Mouse (Mus musculus) lung, postnatal 10 days (tissue): ENCODE data around the gene Med26.

Source experiments
- DNase-seq: peaks from one replicate; pipeline ENCODE4 v3.0.0; 2021

Med26 gene

DNA sequence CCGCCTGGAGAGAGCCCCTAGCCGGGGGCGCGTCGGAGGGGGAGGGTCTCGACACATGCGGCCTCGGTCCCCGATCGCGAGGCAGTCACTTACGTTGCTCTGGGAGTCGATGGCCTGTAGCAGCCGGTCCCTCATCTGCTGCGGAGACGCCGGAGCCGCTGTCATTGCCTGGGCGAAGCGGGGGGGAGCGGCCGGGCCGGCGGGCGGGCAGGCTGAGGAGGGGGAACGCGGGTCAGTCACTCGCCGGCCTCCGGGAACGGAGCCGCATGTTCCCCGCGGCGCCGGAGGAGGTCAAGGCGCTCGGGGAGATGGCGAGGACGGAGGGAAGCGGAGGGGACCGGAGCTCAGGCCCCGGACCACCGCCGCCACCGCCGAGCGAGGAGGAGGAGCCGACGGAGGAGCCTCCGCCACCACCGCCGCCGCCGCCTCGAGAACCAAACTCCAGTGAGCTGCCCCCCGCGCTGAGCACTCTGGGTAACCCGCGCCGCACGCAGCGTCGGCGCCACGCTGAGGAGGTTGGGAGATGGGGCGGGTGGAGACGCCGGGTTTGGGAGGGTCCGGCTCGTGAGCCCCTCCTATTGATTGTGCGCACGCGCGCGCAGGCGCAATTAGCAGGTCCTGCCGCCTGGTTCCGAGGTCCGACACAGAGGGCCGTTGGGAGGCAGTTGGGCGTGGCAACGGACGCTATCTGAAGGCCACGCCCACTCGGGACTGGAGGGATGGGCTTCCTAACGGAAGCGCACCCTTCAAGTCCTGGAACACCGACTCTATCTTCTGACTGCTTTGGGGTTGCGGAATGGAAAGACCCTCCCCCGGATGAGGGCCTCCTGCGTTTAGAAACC lies at the start of gene Med26:
Gene Med26 (minus strand): TSS at position 469 of the 842 bp plus-strand sequence.
- DNase-seq: peak; percentile 99

DNA sequence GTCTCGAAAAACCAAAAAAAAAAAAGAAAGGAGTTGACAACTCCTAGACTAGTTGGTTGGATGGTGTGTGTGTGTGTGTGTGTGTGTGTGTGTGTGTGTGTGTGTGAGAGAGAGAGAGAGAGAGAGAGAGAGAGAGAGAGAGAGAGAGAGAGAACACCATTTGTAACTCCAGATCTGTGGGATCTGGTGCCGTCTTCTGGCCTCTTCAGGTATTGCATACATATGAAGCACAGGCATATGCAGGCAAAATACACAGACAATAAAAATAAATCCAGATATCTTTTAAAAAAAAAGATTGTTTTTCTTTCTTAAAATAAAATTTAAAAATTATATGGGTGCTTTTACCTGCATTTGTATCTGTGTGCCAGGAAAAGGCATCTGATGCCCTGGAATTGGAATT lies 42.1 kb upstream of the Med26 start:
- peak; percentile 70 for DNase-seq

DNA sequence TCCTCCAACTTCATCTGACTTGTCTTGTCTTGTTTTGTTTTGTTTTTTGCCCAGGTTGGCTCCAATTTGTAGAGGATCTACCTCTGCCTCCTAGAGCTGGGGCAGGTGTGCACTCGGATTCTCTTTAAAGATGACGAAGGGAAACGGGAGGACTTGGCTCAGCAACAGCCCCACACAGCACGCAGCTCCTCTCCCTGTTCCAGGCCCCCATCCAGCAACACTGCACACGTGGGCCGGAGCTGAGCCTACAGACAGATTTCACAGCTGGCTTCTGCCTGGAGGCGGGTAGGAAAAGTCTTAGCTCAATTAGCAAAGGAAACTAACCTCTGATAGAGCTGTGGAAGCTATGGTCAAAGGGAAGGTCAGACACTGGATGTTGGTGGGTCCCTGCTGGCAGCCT lies 41.2 kb upstream of the Med26 start:
- peak; percentile 43 for DNase-seq

GRCm38 (mm10) chr8:72588865-72589264 lies 40.8 kb upstream of the Med26 start:
- no peak for DNase-seq

DNA sequence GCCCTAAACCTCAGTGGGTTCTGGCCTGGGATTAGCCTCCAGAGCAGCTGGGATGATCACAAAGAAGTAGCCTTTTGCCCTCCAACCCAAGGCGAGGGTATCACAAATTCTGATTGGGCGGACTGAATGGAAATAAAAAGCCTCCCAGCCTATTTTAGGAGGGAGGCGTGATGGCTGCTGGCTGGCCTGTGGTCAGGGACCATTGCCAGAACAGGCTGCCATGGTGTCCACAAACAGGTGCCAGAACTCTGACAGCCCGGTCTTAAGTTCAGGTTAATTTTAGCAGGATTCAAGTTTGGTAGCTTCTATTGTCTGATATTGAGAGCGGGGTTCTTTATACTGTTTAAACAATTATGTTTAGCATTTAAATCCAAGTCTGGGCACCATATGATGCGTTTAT lies 39.7 kb upstream of the Med26 start:
- peak; percentile 48 for DNase-seq

DNA sequence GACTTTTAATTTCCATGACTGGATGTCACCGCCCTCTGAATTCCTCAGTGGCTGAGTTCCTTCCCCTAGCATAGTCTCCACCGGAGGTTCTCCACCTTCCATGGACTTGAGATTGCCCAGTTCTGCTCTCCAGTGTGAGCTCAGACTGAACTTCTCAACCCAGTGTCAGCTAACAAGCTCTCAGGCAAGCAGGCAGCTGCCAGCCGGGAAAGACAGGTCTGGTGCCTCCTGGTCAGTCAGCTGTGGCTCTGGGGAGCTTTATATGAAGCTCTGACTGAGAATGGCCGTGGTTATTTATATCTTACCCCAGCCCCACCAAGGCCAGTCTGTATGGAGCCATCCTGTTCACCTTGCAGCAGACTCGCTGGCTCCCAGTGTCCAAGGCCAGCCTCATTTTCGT lies 36.3 kb upstream of the Med26 start:
- no peak for DNase-seq

- DNase-seq: peak; percentile 58
Measured at GRCm38 (mm10) chr8:72583056-72583771, 35.1 kb upstream of the Med26 start.

DNA sequence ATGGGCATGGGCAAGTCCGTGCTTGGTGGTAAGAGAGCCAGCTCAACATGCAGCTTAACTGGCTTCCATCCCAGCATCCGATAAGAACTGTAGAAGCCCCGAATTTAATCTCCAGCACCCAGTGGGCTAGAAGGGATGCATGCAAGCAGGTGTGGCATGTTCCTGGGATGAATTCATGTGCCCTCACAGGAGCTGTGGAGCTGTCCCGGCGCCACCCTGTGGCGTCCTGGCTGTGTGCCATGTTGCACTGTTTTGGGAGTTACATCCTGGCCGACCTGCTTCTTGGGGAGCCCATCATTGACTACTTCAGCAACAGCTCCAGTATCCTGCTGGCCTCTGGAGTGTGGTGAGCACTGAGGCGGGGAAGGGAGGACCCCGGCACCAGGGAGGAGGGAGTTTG lies 31.3 kb upstream of the Med26 start:
- no peak for DNase-seq

DNA sequence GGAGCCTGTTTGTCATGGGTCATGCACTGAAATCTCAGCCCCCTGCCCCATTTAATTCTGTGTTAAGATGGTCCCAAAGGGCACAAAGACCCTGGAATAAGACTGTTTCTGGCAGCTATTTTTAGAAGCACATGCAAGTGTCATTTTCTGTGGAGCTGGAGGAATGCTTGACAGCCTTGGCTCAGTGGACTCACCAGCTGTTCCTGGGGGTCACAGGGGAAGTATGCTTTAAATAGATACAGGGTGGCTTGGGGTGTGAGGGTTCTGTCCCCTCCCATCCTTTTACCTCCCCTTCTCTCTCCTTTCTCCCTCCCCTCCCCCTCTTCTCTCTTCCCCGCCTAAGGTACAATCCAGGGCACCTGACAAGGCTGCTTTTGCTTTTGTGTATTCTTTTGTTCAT lies 29.9 kb upstream of the Med26 start:
- peak; percentile 56 for DNase-seq

DNA sequence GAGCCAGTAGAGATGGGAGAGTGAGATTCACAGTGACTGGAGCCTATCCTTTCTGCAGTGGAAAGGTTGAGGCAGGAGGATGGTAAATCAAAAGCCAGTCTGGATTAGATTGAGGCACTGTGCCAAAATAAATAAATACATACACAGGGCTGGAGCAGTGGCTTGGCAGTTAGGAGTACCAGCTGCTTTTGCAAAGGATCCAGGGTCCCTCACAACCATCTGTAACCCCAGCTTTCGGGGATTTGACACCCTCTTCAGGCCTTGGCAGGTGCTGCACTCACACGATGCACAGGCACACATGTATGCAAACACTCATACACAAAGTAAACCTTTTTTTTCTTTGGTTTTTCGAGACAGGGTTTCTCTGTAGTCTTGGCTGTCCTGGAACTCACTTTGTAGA lies 29.2 kb upstream of the Med26 start:
- no peak for DNase-seq

- DNase-seq: no peak
Measured at GRCm38 (mm10) chr8:72575915-72576314, 27.8 kb upstream of the Med26 start.

- DNase-seq: no peak
Measured at GRCm38 (mm10) chr8:72573450-72573849, 25.4 kb upstream of the Med26 start.

DNA sequence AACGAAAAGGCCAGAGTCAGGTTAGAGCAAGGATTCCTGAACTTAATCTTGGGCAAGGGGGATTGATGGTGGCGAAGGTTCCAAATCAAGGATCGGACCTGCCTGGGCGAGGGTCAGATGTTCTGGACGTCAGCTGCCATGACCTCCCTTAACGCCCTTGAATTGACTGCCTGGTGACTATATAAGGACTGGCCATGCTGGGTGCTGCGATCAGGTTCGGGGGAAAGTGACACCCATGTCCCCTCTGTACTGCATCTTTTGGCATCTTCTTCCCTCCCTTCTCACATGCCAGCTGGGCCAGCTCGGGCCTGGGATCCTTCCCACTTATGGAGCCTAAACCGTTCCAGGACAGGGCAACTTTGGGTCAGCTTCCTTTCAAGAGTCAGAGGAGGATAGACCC lies 24.4 kb upstream of the Med26 start:
- no peak for DNase-seq

DNA sequence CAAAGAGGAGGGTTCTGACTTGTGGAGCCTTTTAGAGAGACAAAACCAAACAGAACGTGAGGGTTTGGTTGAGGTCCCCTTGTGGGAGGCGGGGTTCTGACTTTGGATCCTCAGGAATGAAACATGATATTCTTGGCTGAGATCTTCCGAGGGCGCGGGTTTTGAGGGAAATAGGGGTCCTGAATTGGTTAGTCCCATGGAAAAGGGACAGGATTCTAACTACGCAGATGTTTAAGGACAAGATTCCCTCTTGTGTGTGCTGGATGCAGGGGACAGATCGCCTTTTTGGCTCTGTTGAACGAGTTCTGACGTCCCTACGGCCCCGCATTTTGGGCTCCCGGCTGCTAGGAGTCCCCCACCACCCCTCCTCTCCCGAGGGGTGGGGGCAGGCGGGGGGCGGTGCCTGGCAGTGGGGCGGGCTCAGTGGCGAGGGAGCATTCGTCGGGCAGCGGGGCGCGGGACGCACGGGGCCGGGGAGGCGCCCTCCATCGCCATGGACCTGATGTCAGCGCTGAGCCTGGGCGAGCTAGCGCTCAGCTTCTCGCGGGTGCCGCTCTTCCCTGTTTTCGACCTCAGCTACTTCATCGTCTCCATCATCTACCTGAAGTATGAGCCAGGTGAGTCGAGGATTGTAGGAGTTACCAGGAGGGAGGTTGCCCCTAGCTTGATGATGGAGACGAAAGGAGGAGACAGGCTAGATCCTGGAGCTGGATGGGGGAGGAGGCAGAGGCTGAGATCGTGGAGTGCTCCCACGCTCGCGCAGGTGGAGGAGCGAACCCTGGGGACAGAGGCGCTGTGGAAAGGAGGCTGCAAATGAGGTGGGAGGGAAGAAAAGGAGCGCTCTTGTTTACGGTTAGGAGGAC lies 23.8 kb upstream of the Med26 start, which contains the start of gene Tmem38a:
Gene Tmem38a (plus strand): TSS at position 445 of the 863 bp plus-strand sequence.
- DNase-seq: peak; percentile 91

- DNase-seq: peak; percentile 99
Measured at GRCm38 (mm10) chr8:72570633-72571610, 22.9 kb upstream of the Med26 start, which contains the start of gene Smim7. Smim7 (minus strand) TSS chr8:72571088.

DNA sequence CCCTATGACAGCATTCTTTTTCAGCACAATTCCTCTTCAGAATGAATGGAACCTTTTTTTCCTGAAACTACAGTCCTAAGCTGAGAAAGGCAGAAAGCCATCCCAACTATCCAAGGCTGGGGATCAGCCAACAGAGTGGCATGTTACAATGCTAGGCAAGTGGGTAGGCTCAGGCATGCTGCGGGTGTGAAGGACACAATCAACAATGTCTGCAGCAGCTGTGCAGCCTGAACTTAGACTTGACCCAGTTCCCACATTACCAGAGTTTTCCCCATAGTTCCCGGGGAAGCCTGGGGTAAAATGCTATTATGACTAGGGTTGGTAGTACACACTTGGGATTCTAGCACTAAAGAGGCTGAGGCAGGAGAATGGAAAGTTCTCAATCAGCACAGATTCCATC lies 17.9 kb upstream of the Med26 start:
- no peak for DNase-seq

GRCm38 (mm10) chr8:72561111-72561689 lies 13.1 kb upstream of the Med26 start:
- no peak for DNase-seq

DNA sequence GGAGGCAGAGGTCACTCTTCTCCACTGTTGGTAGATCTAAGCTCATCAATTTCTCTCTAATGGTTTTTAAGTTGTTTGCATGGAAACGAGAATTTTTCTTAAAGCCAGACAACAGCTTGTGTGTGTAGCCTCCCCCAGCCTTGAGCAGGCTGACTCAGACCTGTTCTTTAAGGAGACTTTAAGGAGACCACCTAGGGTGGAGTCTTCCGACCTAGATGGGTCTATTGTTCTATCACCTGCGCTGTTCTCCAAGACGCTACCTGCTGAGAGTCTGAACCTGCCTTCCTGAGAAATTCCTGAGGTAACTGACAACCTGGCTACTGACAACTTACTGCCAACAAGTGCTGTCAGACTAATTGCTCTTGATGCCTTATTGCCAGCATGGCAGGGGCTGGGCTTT lies 7.7 kb upstream of the Med26 start:
- DNase-seq: no peak

GRCm38 (mm10) chr8:72549314-72549892 lies 1.3 kb upstream of the Med26 start:
- peak; percentile 67 for DNase-seq

DNA sequence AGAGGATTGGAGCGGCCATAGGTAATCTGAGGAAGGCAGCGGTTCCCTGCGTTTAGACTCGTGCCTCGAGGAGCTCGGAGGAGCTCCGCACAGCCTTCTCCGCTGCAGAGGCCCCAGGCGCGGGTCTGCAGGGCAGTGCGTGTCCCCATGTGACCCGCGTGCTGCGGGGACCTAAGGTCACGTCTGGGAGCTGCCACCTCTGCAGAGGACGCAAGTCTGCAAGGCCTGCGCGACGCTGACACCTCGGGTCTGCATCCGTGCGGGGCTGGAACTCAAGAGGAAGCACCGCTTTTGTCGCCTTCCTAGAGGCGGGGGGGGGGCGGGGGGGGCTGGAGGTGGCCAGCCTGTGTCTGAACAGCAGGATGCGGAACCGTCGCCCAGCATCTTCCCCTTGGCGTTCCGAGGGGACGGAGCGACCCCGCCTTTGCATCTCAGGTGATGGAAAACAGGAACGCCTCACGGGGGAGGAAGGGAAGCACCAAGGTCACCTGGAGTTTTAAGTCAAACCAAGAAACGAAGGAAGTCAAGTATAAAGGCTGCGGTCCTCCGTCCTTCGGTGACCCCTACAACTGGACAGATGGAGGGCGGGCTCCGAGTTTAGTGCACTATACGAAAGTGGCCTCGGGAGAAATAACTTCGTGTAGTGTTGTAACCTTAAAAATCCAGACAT lies 709 bp upstream of the Med26 start:
- DNase-seq: no peak
